Mouse (Mus musculus) CH12.LX (cell line): ENCODE data around the gene Wrap53. TPM values are rescaled to one million over a fixed set of nuclear protein-coding genes. Genes with fewer than 3 reads are reported as not detected.

Experiments used
- DNase-seq: peaks from one replicate; pipeline ENCODE4 v3.0.0-alpha.2; 2013; ENCODE audit errors: extremely low read depth
- H3K27ac ChIP-seq: 2 replicates; pipeline ENCODE4 v1.5.1; 2012; ENCODE audit warnings: low read depth, mild to moderate bottlenecking, control low read depth, moderate library complexity; ENCODE audit not compliant: insufficient read depth
- H3K27me3 ChIP-seq: replicated peaks from 2 replicates; pipeline ENCODE3; 2012; ENCODE audit warnings: inconsistent platforms
- H3K36me3 ChIP-seq, 2 experiments: replicated peaks in 1 of 2; 2 replicates each; pipeline versions ENCODE3 to v1.6.1; 2012; ENCODE audit warnings: inconsistent platforms in 1 of 2, low read length in 1 of 2, mild to moderate bottlenecking in 1 of 2, mixed read lengths in 1 of 2, moderate library complexity in 1 of 2; ENCODE audit not compliant: control insufficient read depth in 1 of 2, insufficient read depth in 1 of 2
- H3K4me1 ChIP-seq, 2 experiments: 2 replicates each; pipeline ENCODE4 v1.6.1; 2012; ENCODE audit warnings: inconsistent platforms in 1 of 2, moderate library complexity in 1 of 2; ENCODE audit not compliant: insufficient read depth in 2 of 2, control insufficient read depth in 1 of 2
- H3K4me2 ChIP-seq: 2 replicates; pipeline ENCODE4 v1.6.1; 2012; ENCODE audit warnings: low read depth, mild to moderate bottlenecking, control low read depth; ENCODE audit not compliant: poor library complexity, insufficient read depth, severe bottlenecking
- H3K4me3 ChIP-seq, 3 experiments: fragments of 150-350 bp in 1 of 3; sonication (generic) in 1 of 3; replicated peaks in 1 of 3; 2 replicates each; pipeline versions ENCODE3 to v1.5.1; 2011 to 2012; ENCODE audit warnings: low read depth in 2 of 3, low read length in 2 of 3, mild to moderate bottlenecking in 2 of 3, moderate library complexity in 2 of 3, control low read depth in 1 of 3, improper control_type of control experiment in 1 of 3, inconsistent platforms in 1 of 3, mixed read lengths in 1 of 3; ENCODE audit not compliant: poor library complexity in 1 of 3
- H3K79me2 ChIP-seq: replicated peaks from 2 replicates; pipeline ENCODE4 v1.6.1; 2012; ENCODE audit warnings: mild to moderate bottlenecking, moderate library complexity; ENCODE audit not compliant: control insufficient read depth, poor library complexity, insufficient read depth, severe bottlenecking; ENCODE audit errors: extremely low read depth
- H3K9ac ChIP-seq: 2 replicates; pipeline ENCODE4 v1.6.1; 2012; ENCODE audit warnings: low read depth, mild to moderate bottlenecking, control low read depth, moderate library complexity; ENCODE audit not compliant: insufficient read depth
- H3K9me3 ChIP-seq: replicated peaks from 2 replicates; pipeline ENCODE3; 2012; ENCODE audit warnings: low read length, inconsistent platforms, mixed read lengths
- BHLHE40 ChIP-seq: IDR thresholded peaks from 2 replicates; pipeline ENCODE4 v1.6.1; 2011; ENCODE audit warnings: mild to moderate bottlenecking, low read depth, low read length, improper control_type of control experiment
- CHD1 ChIP-seq: IDR thresholded peaks from 2 replicates; pipeline ENCODE4 v1.6.1; 2012; ENCODE audit warnings: low read depth, low read length, improper control_type of control experiment, inconsistent platforms
- CHD2 ChIP-seq: IDR thresholded peaks from 2 replicates; pipeline ENCODE4 v1.6.1; 2011; ENCODE audit warnings: low read length, improper control_type of control experiment
- CTCF ChIP-seq, 2 experiments: IDR thresholded peaks in 1 of 2; conservative IDR thresholded peaks in 1 of 2; 2 replicates each; pipeline ENCODE4 v1.5.1; 2011 to 2012; ENCODE audit warnings: low read depth in 2 of 2, low read length in 2 of 2, improper control_type of control experiment in 1 of 2, inconsistent platforms in 1 of 2, mild to moderate bottlenecking in 1 of 2, moderate library complexity in 1 of 2
- ELF1 ChIP-seq: IDR thresholded peaks from 2 replicates; pipeline ENCODE4 v1.6.1; 2014; ENCODE audit warnings: low read depth, mild to moderate bottlenecking, inconsistent platforms, low read length, improper control_type of control experiment
- EP300 ChIP-seq: IDR thresholded peaks from 2 replicates; pipeline ENCODE4 v1.6.1; 2011; ENCODE audit warnings: low read length, improper control_type of control experiment
- ETS1 ChIP-seq: conservative IDR thresholded peaks from 2 replicates; pipeline ENCODE4 v1.6.1; 2012; ENCODE audit warnings: low read depth, mild to moderate bottlenecking, inconsistent platforms, low read length, improper control_type of control experiment, moderate library complexity
- JUND ChIP-seq: conservative IDR thresholded peaks from 2 replicates; pipeline ENCODE4 v1.6.1; 2011; ENCODE audit warnings: low read depth, low read length, improper control_type of control experiment
- KAT2A ChIP-seq: IDR thresholded peaks from 2 replicates; pipeline ENCODE4 v1.6.1; 2012; ENCODE audit warnings: low read length, improper control_type of control experiment, inconsistent platforms; ENCODE audit not compliant: insufficient replicate concordance
- MAFK ChIP-seq: IDR thresholded peaks from 2 replicates; pipeline ENCODE4 v1.6.1; 2011; ENCODE audit warnings: low read length, improper control_type of control experiment; ENCODE audit not compliant: insufficient replicate concordance
- MAZ ChIP-seq: IDR thresholded peaks from 2 replicates; pipeline ENCODE4 v1.6.1; 2012; ENCODE audit warnings: low read depth, mild to moderate bottlenecking, inconsistent platforms, low read length, improper control_type of control experiment, moderate library complexity
- MEF2A ChIP-seq: IDR thresholded peaks from 2 replicates; pipeline ENCODE4 v1.6.1; 2014; ENCODE audit warnings: low read depth, mild to moderate bottlenecking, inconsistent platforms, low read length, improper control_type of control experiment, borderline replicate concordance
- MXI1 ChIP-seq: IDR thresholded peaks from 2 replicates; pipeline ENCODE4 v1.6.1; 2011; ENCODE audit warnings: mild to moderate bottlenecking, low read depth, low read length, improper control_type of control experiment
- MYC ChIP-seq: IDR thresholded peaks from 2 replicates; pipeline ENCODE4 v1.6.1; 2011; ENCODE audit warnings: low read depth, mild to moderate bottlenecking, improper control_type of control experiment, low read length
- NRF1 ChIP-seq: IDR thresholded peaks from 2 replicates; pipeline ENCODE4 v1.6.1; 2014; ENCODE audit warnings: low read depth, mild to moderate bottlenecking, inconsistent platforms, low read length, improper control_type of control experiment, moderate library complexity
- POLR2AphosphoS2 ChIP-seq: IDR thresholded peaks from 2 replicates; pipeline ENCODE4 v1.6.1; 2011; ENCODE audit warnings: low read depth, low read length, improper control_type of control experiment
- RAD21 ChIP-seq: IDR thresholded peaks from 2 replicates; pipeline ENCODE4 v1.6.1; 2011; ENCODE audit warnings: low read depth, mild to moderate bottlenecking, low read length, improper control_type of control experiment, moderate library complexity
- SIN3A ChIP-seq: IDR thresholded peaks from 2 replicates; pipeline ENCODE4 v1.6.1; 2012; ENCODE audit warnings: low read length, improper control_type of control experiment, inconsistent platforms
- SMC3 ChIP-seq: IDR thresholded peaks from 2 replicates; pipeline ENCODE4 v1.6.1; 2011; ENCODE audit warnings: low read depth, low read length, improper control_type of control experiment
- TBP ChIP-seq: conservative IDR thresholded peaks from 2 replicates; pipeline ENCODE4 v1.6.1; 2011; ENCODE audit warnings: low read depth, low read length, improper control_type of control experiment
- TCF12 ChIP-seq: IDR thresholded peaks from 2 replicates; pipeline ENCODE4 v1.6.1; 2014; ENCODE audit warnings: low read depth, mild to moderate bottlenecking, inconsistent platforms, low read length, improper control_type of control experiment
- UBTF ChIP-seq: IDR thresholded peaks from 2 replicates; pipeline ENCODE4 v1.6.1; 2012; ENCODE audit warnings: low read depth, mild to moderate bottlenecking, inconsistent platforms, low read length, improper control_type of control experiment, moderate library complexity
- ZMIZ1 ChIP-seq: IDR thresholded peaks from 2 replicates; pipeline ENCODE4 v1.6.1; 2012; ENCODE audit warnings: low read depth, mild to moderate bottlenecking, inconsistent platforms, low read length, improper control_type of control experiment
- dilution Hi-C: fragments of 300-500 bp; cut with MboI; formaldehyde crosslinking; loops from 2 replicates; pipeline ENCODE4 v1.14.3; 2020; ENCODE audit warnings: low sequenced_read_pairs; ENCODE audit not compliant: extremely low pct_unique_long_range_greater_than_20kb, extremely low pct_ligation_motif_present
- in situ Hi-C: fragments of 300-500 bp; cut with MboI; formaldehyde crosslinking; loops from 3 replicates; pipeline ENCODE4 v1.14.3; 2019; ENCODE audit warnings: low sequenced_read_pairs, low pct_ligation_motif_present, low pct_unique_long_range_greater_than_20kb, mixed read lengths
- polyA plus RNA-seq: library from polyadenylated mRNA; unstranded; fragments of >175 nt; gene quantifications from 2 replicates; pipeline ENCODE4 v1.2.1, GENCODE M21; 2012; ENCODE audit warnings: low read depth; ENCODE audit not compliant: insufficient read length
- total RNA-seq, 2 experiments: library from RNA; depleted of rRNA; stranded (reverse); fragments of 300-350 nt in 1 of 2; fragments of >200 nt in 1 of 2; gene quantifications; 2 replicates each; pipeline ENCODE4 v1.2.3; 2012 to 2014

Wrap53 gene
- total and polyA plus RNA-seq, 3 experiments = 25.4 to 36.0 (median 34.2) TPM

DNA sequence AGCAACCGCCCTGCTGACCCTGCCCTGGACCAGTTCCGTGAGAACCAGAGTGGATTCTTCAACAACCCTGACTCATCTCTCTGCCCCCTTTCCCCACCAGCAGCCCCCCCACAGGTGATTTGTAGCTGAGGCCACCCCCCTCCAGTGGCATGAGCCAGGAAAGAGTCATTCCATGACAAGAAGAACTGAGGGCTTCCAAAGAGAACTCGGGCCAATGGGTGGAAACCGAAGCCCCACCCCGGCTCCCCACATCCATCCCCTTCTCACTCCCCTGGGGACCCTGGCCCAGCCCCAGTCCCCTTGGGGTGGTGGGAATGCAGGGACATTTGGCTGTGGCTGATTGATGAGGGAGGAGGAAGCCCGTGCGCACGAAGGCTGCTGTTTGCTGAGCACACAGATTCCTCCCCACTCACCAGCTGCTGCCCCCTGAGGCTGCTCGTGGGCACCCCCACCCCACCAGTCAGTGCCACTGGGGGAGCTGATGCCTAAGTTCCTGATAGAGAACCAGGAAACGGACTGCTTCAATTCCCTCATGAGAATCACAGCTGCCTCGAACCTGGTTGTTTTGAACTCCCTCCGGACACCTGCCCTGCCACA, 30.9 kb downstream of the Wrap53 start, which contains the start of gene Dnah2:
TSS of gene Dnah2 (minus strand) at position 51 of the 597 bp plus-strand sequence.
- Histone ChIP-seq H3K36me3 (peaks cover 0 to 8% of the 10 kb centered on the region in 2 experiments), H3K79me2 (no peaks in the 10 kb centered on the region), H3K4me2 (no peak within 1 kb of the TSS), H3K9me3 (no peaks in the 10 kb centered on the region), H3K27ac (no peak within 1 kb of the TSS), H3K27me3 (peaks cover 49% of the 10 kb centered on the region), H3K4me1 (peaks cover 9 to 14% of the 10 kb centered on the region in 2 experiments), H3K9ac (no peak within 1 kb of the TSS), H3K4me3 (no peak within 1 kb of the TSS)
- TF ChIP-seq ELF1 (no peak), SIN3A (no peak), NRF1 (no peak), EP300 (no peak), POLR2AphosphoS2 (no peak), MAZ (no peak), CHD2 (no peak), KAT2A (no peak), MXI1 (no peak), CTCF (conservative IDR thresholded peaks at IDR 0.05 in 1 of 2, IDR thresholded peaks at IDR 0.05 in 1 of 2; ENCODE audit: low read depth in 2 of 2, low read length in 2 of 2) (no peak), ZMIZ1 (no peak)
- dilution Hi-C loops = no loop called here
- in situ Hi-C loops = no loop called here
- no peak for DNase-seq

- no peak for DNase-seq
- TF ChIP-seq CTCF (conservative IDR thresholded peaks at IDR 0.05 in 1 of 2, IDR thresholded peaks at IDR 0.05 in 1 of 2; ENCODE audit: low read depth in 2 of 2, low read length in 2 of 2) (peak in 1 of 2 experiments; percentile 64; a peak in 2 of 4 replicates), TCF12 (no peak)
- H3K9me3 ChIP-seq = no peaks in the 10 kb centered on the region
- H3K27ac ChIP-seq = no peak overlapping the region
- peaks cover 9 to 14% of the 10 kb centered on the region in 2 experiments for H3K4me1 ChIP-seq
- peaks cover 52% of the 10 kb centered on the region for H3K27me3 ChIP-seq
- H3K79me2 ChIP-seq = no peaks in the 10 kb centered on the region
- in situ Hi-C loops (no loop called here), dilution Hi-C loops (no loop called here)
- no peaks in the 10 kb centered on the region for H3K36me3 ChIP-seq
- H3K9ac ChIP-seq = peak overlapping the region; percentile 30; the same call in 1 of the 2 replicates
- H3K4me3 ChIP-seq = peak overlapping the region in 1 of 3 experiments; percentile 43
- H3K4me2 ChIP-seq = peak overlapping the region; percentile 88
These were observed 33.0 kb downstream of the Wrap53 start for GRCm38 (mm10) chr11:69547071-69547470.

DNA sequence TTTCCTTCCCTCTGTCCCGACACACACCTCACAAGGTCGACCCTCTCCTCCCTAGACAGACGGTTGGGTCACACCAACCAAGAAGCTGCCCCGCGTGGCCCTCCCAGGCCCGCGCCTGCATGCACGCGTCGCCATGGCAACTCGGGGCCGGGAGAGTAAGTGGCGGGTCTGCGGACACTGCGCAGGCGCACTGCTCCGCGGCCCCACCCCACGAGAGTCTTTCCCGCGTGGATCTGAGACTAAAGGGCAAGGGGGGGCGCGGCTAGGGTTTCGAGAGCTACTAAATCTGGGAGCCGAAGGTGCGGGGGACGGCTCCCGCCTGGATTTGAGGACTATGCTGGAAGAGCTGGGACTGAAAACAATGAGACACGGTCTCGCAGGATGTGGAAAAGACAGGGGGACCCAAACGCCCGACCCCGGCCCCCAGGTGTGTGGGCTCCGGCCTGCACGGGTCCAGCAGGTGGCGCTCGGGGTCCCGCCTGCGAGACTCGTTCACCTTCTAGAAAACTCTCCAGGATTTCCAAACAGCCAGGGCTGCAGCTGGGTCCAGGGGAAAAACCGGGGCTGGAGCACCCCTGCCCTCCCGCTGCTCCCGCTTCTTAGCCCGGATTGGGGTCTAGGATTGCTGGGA, 33.5 kb downstream of the Wrap53 start:
- Histone ChIP-seq H3K9me3 (no peaks in the 10 kb centered on the region), H3K79me2 (no peaks in the 10 kb centered on the region), H3K9ac (peak overlapping the region; percentile 30; the same call in 1 of the 2 replicates), H3K4me3 (peak overlapping the region in 1 of 3 experiments; percentile 43), H3K4me2 (peak overlapping the region; percentile 88), H3K27ac (no peak overlapping the region), H3K4me1 (peaks cover 9 to 14% of the 10 kb centered on the region in 2 experiments), H3K36me3 (no peaks in the 10 kb centered on the region), H3K27me3 (peaks cover 52% of the 10 kb centered on the region)
- peak; percentile 51 for DNase-seq
- dilution Hi-C loops (no loop called here), in situ Hi-C loops (no loop called here)
- TF ChIP-seq SMC3 (peak; percentile 64), NRF1 (peak; percentile 81), RAD21 (peak; percentile 35), MYC (no peak), TBP (no peak), MXI1 (peak; percentile 45; the same call in 1 of the 2 replicates), ZMIZ1 (no peak), SIN3A (no peak), CHD1 (no peak), MAFK (no peak), ETS1 (no peak), BHLHE40 (no peak), MAZ (no peak), UBTF (no peak), TCF12 (0 out of 2 replicates have a peak, but pooled peaks have one; percentile 25), JUND (no peak), KAT2A (no peak), MEF2A (no peak)
